Mouse (Mus musculus) C2C12 (cell line): ENCODE measurements at regions not wholly inside any gene's neighbourhood (a gene's known extent, or its start where the extent isn't known, plus 50 kb on each side); places are given as distances from the start of the nearest gene placed in this dataset.

Source experiments
- H3K27me3 ChIP-seq: one replicate; pipeline ENCODE4 v1.6.1; 2011; ENCODE audit not compliant: control insufficient read depth, insufficient read depth, insufficient read length
- H3K36me3 ChIP-seq: one replicate; pipeline ENCODE4 v1.6.1; 2011; ENCODE audit not compliant: control insufficient read depth, insufficient read depth
- H3K4me3 ChIP-seq: one replicate; pipeline ENCODE4 v1.5.1; 2011; ENCODE audit warnings: mild to moderate bottlenecking, control low read depth; ENCODE audit not compliant: poor library complexity, insufficient read depth, severe bottlenecking
- H3K79me2 ChIP-seq: one replicate; pipeline ENCODE4 v1.6.1; 2011; ENCODE audit not compliant: control insufficient read depth, insufficient read depth
- H3K79me3 ChIP-seq: one replicate; pipeline ENCODE4 v1.6.1; 2011; ENCODE audit warnings: low read depth, control low read depth
- H3ac ChIP-seq: one replicate; pipeline ENCODE3; 2011; ENCODE audit warnings: low read depth; ENCODE audit not compliant: control insufficient read depth, insufficient read length
- CTCF ChIP-seq: IDR thresholded peaks from one replicate; pipeline ENCODE4 v1.5.1; 2011; ENCODE audit not compliant: control insufficient read depth, insufficient read depth, insufficient read length
- FOSL1 ChIP-seq: IDR thresholded peaks from one replicate; pipeline ENCODE4 v1.8.0; 2011; ENCODE audit warnings: mild to moderate bottlenecking, low read length; ENCODE audit not compliant: poor library complexity, insufficient read depth, severe bottlenecking
- MYOD1 ChIP-seq: IDR thresholded peaks from one replicate; pipeline ENCODE4 v1.6.1; 2011; ENCODE audit warnings: low read depth; ENCODE audit not compliant: control insufficient read depth, insufficient read length

DNA sequence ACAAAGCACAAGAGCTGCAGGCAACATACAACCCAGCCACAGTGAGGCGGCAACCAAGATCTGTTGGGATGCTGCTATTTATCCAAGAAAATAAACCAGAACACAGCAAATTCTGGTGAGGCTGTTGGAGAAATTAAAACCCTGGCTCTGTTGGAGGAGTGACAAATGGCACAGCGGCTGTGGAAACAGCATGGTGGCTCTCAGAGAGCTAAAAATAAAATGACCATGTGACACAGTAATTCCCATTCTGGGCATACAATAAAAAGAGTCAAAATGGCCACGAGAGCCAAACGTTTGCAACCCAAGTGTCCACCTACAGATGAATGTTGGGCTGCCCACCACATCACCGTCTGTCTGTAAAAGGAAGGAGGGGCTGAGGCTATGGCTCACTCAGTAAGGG is 55.9 kb upstream of the Zdhhc25 start:
- no peaks in the 10 kb centered on the region for H3K79me2 ChIP-seq
- H3K79me3 ChIP-seq: no peaks in the 10 kb centered on the region
- H3K36me3 ChIP-seq: no peaks in the 10 kb centered on the region
- H3ac ChIP-seq: no peak overlapping the region
- H3K27me3 ChIP-seq: no peaks in the 10 kb centered on the region
- no peak for TF ChIP-seq CTCF
- no peak for TF ChIP-seq MYOD1
- H3K4me3 ChIP-seq: no peak overlapping the region

DNA sequence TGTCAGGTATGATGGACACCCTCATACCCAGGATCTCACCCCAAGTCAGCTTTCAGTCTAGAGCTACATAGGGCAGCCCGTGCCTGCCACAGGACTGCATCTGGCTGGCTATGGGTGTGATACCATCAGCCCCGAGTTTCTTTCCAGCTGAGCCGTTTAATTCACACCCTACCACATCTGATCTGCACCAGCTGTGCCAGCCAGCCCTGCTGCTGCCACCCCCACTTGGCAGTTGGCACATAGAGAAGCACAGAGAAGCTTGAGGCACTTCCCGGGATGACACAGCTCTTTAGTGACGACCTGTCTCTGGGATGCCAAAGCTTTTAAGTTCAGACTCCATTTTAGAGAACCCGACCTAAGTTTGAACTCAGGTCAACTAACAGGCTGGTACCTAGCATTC is 51.8 kb upstream of the Zdhhc25 start:
- H3ac ChIP-seq: no peak overlapping the region
- TF ChIP-seq FOSL1: no peak
- no peak for TF ChIP-seq MYOD1
- H3K79me3 ChIP-seq: no peaks in the 10 kb centered on the region
- H3K27me3 ChIP-seq: no peaks in the 10 kb centered on the region
- no peaks in the 10 kb centered on the region for H3K36me3 ChIP-seq
- no peaks in the 10 kb centered on the region for H3K79me2 ChIP-seq
- no peak overlapping the region for H3K4me3 ChIP-seq
